In the genomic region with DNA sequence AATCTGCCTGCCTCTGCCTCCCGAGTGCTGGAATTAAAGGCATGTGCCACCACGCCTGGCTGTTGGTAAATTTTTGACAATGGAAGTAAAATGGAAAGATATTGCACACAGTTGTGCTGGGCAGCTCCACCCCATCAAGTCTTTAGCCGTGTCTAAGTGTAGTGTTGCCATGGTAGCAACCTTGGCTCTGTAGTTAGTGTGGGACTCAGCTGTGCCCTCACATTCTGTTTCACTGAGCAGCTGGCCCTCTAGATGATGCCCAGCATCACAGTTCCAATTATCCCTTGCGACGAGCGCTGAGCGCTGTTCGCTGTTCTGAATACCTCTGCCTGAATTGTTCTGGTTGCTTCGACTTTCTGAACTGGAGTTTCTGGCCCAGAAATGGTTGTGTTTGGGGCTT, we compare ENCODE assay signal across 9 mouse cellular contexts. TPM values are rescaled to one million over a fixed set of nuclear protein-coding genes. Genes with fewer than 3 reads are reported as not detected.
DNase-seq lines count a peak whose midpoint lies in the region; ATAC-seq lines count a peak whose summit lies in the region.
"Had no signal": no experiment of that assay in that cellular context is flagged by ENCODE, and none has a peak within 500 bp of the region (broad histone marks: within the 10 kb centered on the region; RNA-seq: fewer than 3 reads in every experiment).

No protein-coding gene starts in this region.

- intact Hi-C loops in left cerebral cortex, postnatal 4 days (cut with DNase I) = no loop called here

- H3K9ac ChIP-seq in stomach, embryonic 16.5 days (ENCODE audit: low read length) = no peak overlapping the region

- H3K4me3 ChIP-seq in stomach, embryonic 16.5 days (replicated peaks; ENCODE audit: low read length) = no peak overlapping the region

- H3K4me2 ChIP-seq in stomach, embryonic 16.5 days (ENCODE audit: low read depth, low read length) = no peak overlapping the region

- peaks cover 31% of the 10 kb centered on the region for H3K4me1 ChIP-seq in stomach, embryonic 16.5 days (ENCODE audit: control insufficient read depth, insufficient read depth, low read length)

- H3K9me3 ChIP-seq in stomach, embryonic 16.5 days (replicated peaks; ENCODE audit: control insufficient read depth, low read length) = no peaks in the 10 kb centered on the region

- 76% methylated on average over 9 of the region's 9 CpGs for WGBS in stomach, embryonic 16.5 days

- H3K27ac ChIP-seq in stomach, embryonic 16.5 days (ENCODE audit: low read length) = peak overlapping the region; percentile 1; the same call in 1 of the 2 replicates

- H3K36me3 ChIP-seq in stomach, embryonic 16.5 days (ENCODE audit: control insufficient read depth, insufficient read depth, low read length) = no peaks in the 10 kb centered on the region

- no peak for ATAC-seq in stomach, embryonic 16.5 days (ENCODE audit: insufficient read depth, low FRiP score)
- ATAC-seq in monocyte, adult 5-6 weeks (replicated peaks; ENCODE audit: insufficient number of reproducible peaks, low FRiP score, low TSS enrichment, poor library complexity, severe bottlenecking) = no peak

- peak; percentile 34 for DNase-seq in embryo, embryonic 11 days
- no peak for DNase-seq in embryo, embryonic 9.5 days (ENCODE audit: extremely low spot score)
- DNase-seq in lung, postnatal 36 days = peak; percentile 43
- DNase-seq in lung, postnatal 4 days = no peak
- DNase-seq in left cerebral cortex, postnatal 4 days = peak; percentile 65
- DNase-seq in thymus, postnatal 0 days (ENCODE audit: low spot score) = no peak

- no peaks in the 10 kb centered on the region for H3K27me3 ChIP-seq in stomach, embryonic 16.5 days (ENCODE audit: control insufficient read depth, insufficient read depth, low read length)

RNA-seq across cellular contexts. Expression of a gene that starts 25.5 kb away (rescaled TPM):
- total RNA-seq in left cerebral cortex, postnatal 4 days (2021) = 10 to 100 TPM; 43.1 to 46.6 TPM
- 148 and 153 TPM in 2 replicates for polyA plus RNA-seq in stomach, embryonic 16.5 days (2015; fragmentation: Nextera tagmentation; extraction: Ambion mirVana)
- polyA plus RNA-seq in thymus, postnatal 0 days (2015; fragmentation: Nextera tagmentation; extraction: Ambion mirVana) = 210 and 226 TPM in 2 replicates
- 162 to 274 TPM (median 251 TPM) in 3 replicates for total RNA-seq in monocyte, adult 5-6 weeks (2017)

RNA-seq across cellular contexts. Expression of a gene that starts 27.9 kb away (rescaled TPM):
- 10 to 100 TPM; 13.0 to 14.6 TPM for total RNA-seq in left cerebral cortex, postnatal 4 days (2021)
- polyA plus RNA-seq in stomach, embryonic 16.5 days (2015; fragmentation: Nextera tagmentation; extraction: Ambion mirVana) = 10.9 and 12.1 TPM in 2 replicates
- 15.7 and 19.1 TPM in 2 replicates for polyA plus RNA-seq in thymus, postnatal 0 days (2015; fragmentation: Nextera tagmentation; extraction: Ambion mirVana)
- total RNA-seq in monocyte, adult 5-6 weeks (2017) = 63.7 to 114 TPM (median 92.9 TPM) in 3 replicates

RNA-seq across cellular contexts. Expression of a gene that starts 57.6 kb away (rescaled TPM):
- total RNA-seq in left cerebral cortex, postnatal 4 days (2021) = 1 to 10 TPM; 5.9 to 8.6 TPM
- 27.2 and 27.6 TPM in 2 replicates for polyA plus RNA-seq in stomach, embryonic 16.5 days (2015; fragmentation: Nextera tagmentation; extraction: Ambion mirVana)
- 4.3 and 5.3 TPM in 2 replicates for polyA plus RNA-seq in thymus, postnatal 0 days (2015; fragmentation: Nextera tagmentation; extraction: Ambion mirVana)
- 5.9 to 10.5 TPM (median 9.9 TPM) in 3 replicates for total RNA-seq in monocyte, adult 5-6 weeks (2017)

RNA-seq across cellular contexts. Expression of a gene that starts 59.8 kb away (rescaled TPM):
- 1 to 10 TPM in 1 of 2 experiments, under 1 TPM in 1; 0.87 to 1.1 TPM for total RNA-seq in left cerebral cortex, postnatal 4 days (2021)
- 0.59 and 12.9 TPM in 2 replicates for polyA plus RNA-seq in stomach, embryonic 16.5 days (2015; fragmentation: Nextera tagmentation; extraction: Ambion mirVana)
- 0.94 and 1.4 TPM in 2 replicates for polyA plus RNA-seq in thymus, postnatal 0 days (2015; fragmentation: Nextera tagmentation; extraction: Ambion mirVana)
- 0.49 TPM in 1 of 3 replicates, not detected in the others for total RNA-seq in monocyte, adult 5-6 weeks (2017)
- total RNA-seq: hematopoietic stem cell, adult 5-6 weeks had no signal

Comparison
In these comparisons a context has a peak if more than half of its experiments do, and no peak if none do; other contexts are left out.
1. DNase-seq: peak in embryo, embryonic 11 days (single experiment), lung, postnatal 36 days (single experiment) and left cerebral cortex, postnatal 4 days (single experiment); none in embryo, embryonic 9.5 days (single experiment), lung, postnatal 4 days (0 of 2) and thymus, postnatal 0 days (single experiment).